Mouse (Mus musculus) cerebellum, adult 2 months (tissue): ENCODE data around the gene Filip1l. TPM values are rescaled to one million over a fixed set of nuclear protein-coding genes. Genes with fewer than 3 reads are reported as not detected.

Experiments used
- DNase-seq, 2 experiments: peaks; one replicate each; pipeline ENCODE4 v3.0.0; 2021
- H3K27ac ChIP-seq: fragments of 200-500 bp; 2 replicates; pipeline ENCODE4 v1.5.1; 2012; ENCODE audit warnings: low read length, control low read depth, inconsistent platforms; ENCODE audit not compliant: insufficient read depth
- H3K27me3 ChIP-seq: fragments of 200-500 bp; 2 replicates; pipeline ENCODE4 v1.6.1; 2012; ENCODE audit warnings: inconsistent platforms, mild to moderate bottlenecking, low read length, moderate library complexity; ENCODE audit not compliant: control insufficient read depth, insufficient read depth
- H3K4me1 ChIP-seq: fragments of 200-500 bp; 2 replicates; pipeline ENCODE4 v1.6.1; 2011; ENCODE audit warnings: low read length; ENCODE audit not compliant: control insufficient read depth, insufficient read depth
- H3K4me3 ChIP-seq: fragments of 200-500 bp; replicated peaks from 2 replicates; pipeline ENCODE3; 2011; ENCODE audit warnings: mild to moderate bottlenecking, low read depth, low read length, control low read depth; ENCODE audit not compliant: insufficient read depth
- CTCF ChIP-seq: fragments of 200-500 bp; IDR thresholded peaks from 2 replicates; pipeline ENCODE4 v1.5.1; 2011; ENCODE audit warnings: low read depth, mild to moderate bottlenecking, control low read depth, low read length, moderate library complexity, borderline replicate concordance; ENCODE audit not compliant: insufficient read depth
- POLR2A ChIP-seq: fragments of 200-500 bp; IDR thresholded peaks from 2 replicates; pipeline ENCODE4 v1.6.1; 2011; ENCODE audit warnings: low read length, control low read depth, borderline replicate concordance; ENCODE audit not compliant: insufficient read depth
- WGBS: fragments of 180-500 bp; shearing (Covaris S2); methylation state at CpG from one replicate; pipeline ENCODE4 v1.1.7; 2018; 5-methylcytosine and 5-hydroxymethylcytosine counted together
- polyA plus RNA-seq: library from polyadenylated mRNA; depleted of rRNA; stranded (reverse); fragments of >200 nt; gene quantifications from 2 replicates; pipeline ENCODE4 v1.2.3, GENCODE M21; 2012

Gene Filip1l
- polyA plus RNA-seq, 1 experiment = 1.6 TPM

- H3K27ac ChIP-seq = no peak overlapping the region
- WGBS = 88% methylated on average over 1 of the region's 1 CpGs
- H3K27me3 ChIP-seq = no peaks in the 10 kb centered on the region
- no peak for TF ChIP-seq POLR2A
- no peak for TF ChIP-seq CTCF
- H3K4me3 ChIP-seq = no peak overlapping the region
- no peak for DNase-seq
- no peaks in the 10 kb centered on the region for H3K4me1 ChIP-seq
Observed at GRCm38 (mm10) chr16:57508351-57508750, 155.5 kb downstream of the Filip1l start.

GRCm38 (mm10) chr16:57509099-57509498 is 156.2 kb downstream of the Filip1l start:
- Histone ChIP-seq H3K27me3 (no peaks in the 10 kb centered on the region), H3K4me1 (no peaks in the 10 kb centered on the region), H3K4me3 (no peak overlapping the region), H3K27ac (no peak overlapping the region)
- 96% methylated on average over 3 of the region's 3 CpGs for WGBS
- DNase-seq = no peak
- TF ChIP-seq CTCF (no peak), POLR2A (no peak)

- no peak overlapping the region for H3K4me3 ChIP-seq
- H3K27ac ChIP-seq = no peak overlapping the region
- H3K4me1 ChIP-seq = no peaks in the 10 kb centered on the region; the same call in 1 of the 2 replicates
- WGBS = 90% methylated on average over 7 of the region's 7 CpGs
- H3K27me3 ChIP-seq = no peaks in the 10 kb centered on the region
- no peak for TF ChIP-seq CTCF
- TF ChIP-seq POLR2A = no peak
- DNase-seq = no peak
Observed at GRCm38 (mm10) chr16:57513562-57513961, 160.7 kb downstream of the Filip1l start.

GRCm38 (mm10) chr16:57514371-57514770 is 161.5 kb downstream of the Filip1l start:
- WGBS = 36% methylated on average over 4 of the region's 4 CpGs
- TF ChIP-seq CTCF = no peak
- no peak for TF ChIP-seq POLR2A
- H3K27me3 ChIP-seq = no peaks in the 10 kb centered on the region

GRCm38 (mm10) chr16:57515636-57516035 is 162.7 kb downstream of the Filip1l start:
- H3K27me3 ChIP-seq = no peaks in the 10 kb centered on the region
- H3K4me1 ChIP-seq = no peaks in the 10 kb centered on the region; the same call in 1 of the 2 replicates
- no peak for DNase-seq
- WGBS = 62% methylated on average over 10 of the region's 10 CpGs
- H3K4me3 ChIP-seq = no peak overlapping the region
- H3K27ac ChIP-seq = no peak overlapping the region
- TF ChIP-seq CTCF (no peak), POLR2A (no peak)

More at GRCm38 (mm10) chr16:57514371-57514770, 161.5 kb downstream of the Filip1l start:
- DNase-seq = no peak
- Histone ChIP-seq H3K4me1 (no peaks in the 10 kb centered on the region; the same call in 1 of the 2 replicates), H3K4me3 (no peak overlapping the region), H3K27ac (no peak overlapping the region)

GRCm38 (mm10) chr16:57525046-57525445 is 172.2 kb downstream of the Filip1l start:
- Histone ChIP-seq H3K4me3 (no peak overlapping the region), H3K4me1 (no peaks in the 10 kb centered on the region), H3K27ac (no peak overlapping the region), H3K27me3 (no peaks in the 10 kb centered on the region)
- DNase-seq = no peak
- TF ChIP-seq CTCF (no peak), POLR2A (no peak)
- WGBS = 89% methylated on average over 5 of the region's 5 CpGs

- WGBS = 91% methylated on average over 4 of the region's 4 CpGs
- Histone ChIP-seq H3K4me1 (no peaks in the 10 kb centered on the region), H3K27ac (no peak overlapping the region), H3K27me3 (no peaks in the 10 kb centered on the region), H3K4me3 (no peak overlapping the region)
- no peak for DNase-seq
- TF ChIP-seq CTCF = no peak
- no peak for TF ChIP-seq POLR2A
Observed at GRCm38 (mm10) chr16:57525476-57525875, 172.6 kb downstream of the Filip1l start.

GRCm38 (mm10) chr16:57526893-57527292 is 174.0 kb downstream of the Filip1l start:
- H3K4me1 ChIP-seq = no peaks in the 10 kb centered on the region
- no peak for TF ChIP-seq POLR2A
- TF ChIP-seq CTCF = no peak
- 95% methylated on average over 7 of the region's 7 CpGs for WGBS
- no peak overlapping the region for H3K4me3 ChIP-seq
- H3K27ac ChIP-seq = no peak overlapping the region
- H3K27me3 ChIP-seq = no peaks in the 10 kb centered on the region
- DNase-seq = no peak
